Mouse (Mus musculus) intestine, embryonic 16.5 days (tissue): ENCODE measurements around the gene Catsperg1. TPM values are rescaled to one million over a fixed set of nuclear protein-coding genes. Genes with fewer than 3 reads are reported as not detected.
"Not testable (repeated sequence)": the region's sequence is repeated elsewhere in the genome, so short reads cannot be mapped to it uniquely, and the experiment has no call there.

Source experiments
- ATAC-seq: fragments of 200-750 bp; cut with Nextera tagmentation; 2 replicates; pipeline ENCODE4 v1.8.0; 2017; ENCODE audit warnings: moderate TSS enrichment, moderate library complexity
- H3K27ac ChIP-seq: fragments of 300-500 bp; sonication (generic); 2 replicates; pipeline ENCODE4 v1.5.1; 2014; ENCODE audit warnings: mild to moderate bottlenecking, low read length
- H3K27me3 ChIP-seq: fragments of 300-500 bp; sonication (generic); replicated peaks from 2 replicates; pipeline ENCODE4 v1.6.1; 2014; ENCODE audit warnings: low read length, control low read depth, mixed read lengths; ENCODE audit not compliant: control insufficient read depth, insufficient read depth
- H3K36me3 ChIP-seq: fragments of 300-500 bp; sonication (generic); 2 replicates; pipeline ENCODE4 v1.6.1; 2014; ENCODE audit warnings: low read length, control low read depth; ENCODE audit not compliant: control insufficient read depth, insufficient read depth
- H3K4me1 ChIP-seq: fragments of 300-500 bp; sonication (generic); 2 replicates; pipeline ENCODE4 v1.6.1; 2014; ENCODE audit warnings: low read length, control low read depth, mixed read lengths; ENCODE audit not compliant: control insufficient read depth, insufficient read depth
- H3K4me2 ChIP-seq: fragments of 300-500 bp; sonication (generic); 2 replicates; pipeline ENCODE4 v1.6.1; 2014; ENCODE audit warnings: low read depth, low read length, control low read depth
- H3K4me3 ChIP-seq: fragments of 300-500 bp; sonication (generic); 2 replicates; pipeline ENCODE4 v1.5.1; 2014; ENCODE audit warnings: mild to moderate bottlenecking, low read length
- H3K9ac ChIP-seq: fragments of 300-500 bp; sonication (generic); 2 replicates; pipeline ENCODE4 v1.6.1; 2014; ENCODE audit warnings: low read depth, low read length
- H3K9me3 ChIP-seq: fragments of 300-500 bp; sonication (generic); 2 replicates; pipeline ENCODE4 v1.6.1; 2016; ENCODE audit warnings: low read length, control low read depth; ENCODE audit not compliant: control insufficient read depth
- WGBS: fragments of 180-500 bp; shearing (Covaris S2); extraction: QIAGEN DNeasy Blood & Tissue Kit; methylation state at CpG from one replicate; pipeline ENCODE4 v1.1.7; 2014; 5-methylcytosine and 5-hydroxymethylcytosine counted together
- polyA plus RNA-seq: library from polyadenylated mRNA; unstranded; fragments of >200 nt; fragmentation: Nextera tagmentation; extraction: Ambion mirVana; gene quantifications from 2 replicates; pipeline ENCODE4 v1.2.1, GENCODE M21; 2015

The Catsperg1 gene
- polyA plus RNA-seq, 1 experiment from 2014 or later: 0.92 TPM

DNA sequence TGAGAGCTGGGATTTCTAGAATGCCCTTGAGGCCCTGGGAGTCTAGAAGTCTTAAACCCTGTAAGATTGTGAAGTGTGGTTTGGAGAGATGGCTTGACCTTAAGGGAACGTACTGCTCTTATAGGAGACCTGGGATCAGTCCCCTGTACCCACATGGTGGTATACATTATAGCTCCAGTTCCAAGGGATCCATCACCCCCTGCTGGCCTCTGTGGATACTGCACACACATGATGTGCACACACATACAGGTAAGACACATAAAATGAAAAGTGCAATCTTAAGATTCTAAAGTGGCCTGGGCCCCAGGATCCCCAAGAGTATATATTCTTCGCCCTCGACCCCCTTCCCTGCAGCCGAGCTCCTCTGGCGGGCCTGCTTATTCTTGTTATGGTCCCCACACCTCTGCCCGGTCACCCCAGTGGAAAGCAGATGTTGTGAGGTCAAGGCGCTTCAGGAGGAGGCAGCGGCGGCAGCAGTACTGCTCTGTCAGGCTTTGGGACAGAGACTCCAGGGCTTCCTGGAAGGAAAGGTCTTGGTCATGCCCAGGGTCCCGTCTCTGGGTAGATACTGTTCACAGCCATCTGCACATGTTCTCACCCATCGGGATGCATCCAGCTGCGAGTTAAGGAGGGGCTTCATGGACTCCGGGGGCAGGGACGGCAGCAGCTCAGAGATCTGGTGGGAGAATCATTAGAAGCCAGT is 59.7 kb downstream of the Catsperg1 start:
- no peak overlapping the region for H3K4me2 ChIP-seq
- 95% methylated on average over 14 of the region's 14 CpGs for WGBS
- peaks cover 10% of the 10 kb centered on the region for H3K36me3 ChIP-seq
- H3K9me3 ChIP-seq: peaks cover 4% of the 10 kb centered on the region; the same call in 1 of the 2 replicates
- no peaks in the 10 kb centered on the region; the same call in 1 of the 2 replicates for H3K27me3 ChIP-seq
- H3K4me1 ChIP-seq: peaks cover 3% of the 10 kb centered on the region; the same call in 1 of the 2 replicates
- H3K4me3 ChIP-seq: no peak overlapping the region
- no peak overlapping the region for H3K27ac ChIP-seq
- H3K9ac ChIP-seq: no peak overlapping the region
- ATAC-seq: no peak

DNA sequence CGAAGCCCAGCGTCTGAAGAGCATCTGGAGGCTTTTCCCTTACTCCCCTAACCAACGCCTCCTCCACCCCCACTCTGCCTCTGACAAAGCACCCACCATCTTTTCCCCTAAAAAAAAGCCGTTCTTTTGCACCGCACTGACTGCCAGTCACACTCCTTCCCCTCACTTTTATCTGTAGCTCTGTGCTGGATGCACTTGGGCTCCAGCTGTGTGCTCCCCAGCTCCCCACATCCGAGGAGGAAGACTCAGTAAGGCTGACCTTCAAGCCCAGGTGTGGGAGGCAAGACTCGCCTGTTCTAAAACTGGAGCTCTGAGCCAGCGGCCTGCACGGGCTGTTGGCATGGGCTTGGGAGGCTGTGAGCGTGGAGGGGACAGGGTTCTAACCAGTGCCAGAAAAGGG is 62.3 kb downstream of the Catsperg1 start:
- H3K4me2 ChIP-seq: no peak overlapping the region
- H3K27me3 ChIP-seq: no peaks in the 10 kb centered on the region
- peaks cover 10% of the 10 kb centered on the region for H3K36me3 ChIP-seq
- ATAC-seq: no peak
- WGBS: 67% methylated on average over 10 of the region's 10 CpGs
- peaks cover 4% of the 10 kb centered on the region; the same call in 1 of the 2 replicates for H3K9me3 ChIP-seq
- peaks cover 3% of the 10 kb centered on the region; the same call in 1 of the 2 replicates for H3K4me1 ChIP-seq
- no peak overlapping the region for H3K27ac ChIP-seq
- H3K9ac ChIP-seq: no peak overlapping the region
- H3K4me3 ChIP-seq: no peak overlapping the region

DNA sequence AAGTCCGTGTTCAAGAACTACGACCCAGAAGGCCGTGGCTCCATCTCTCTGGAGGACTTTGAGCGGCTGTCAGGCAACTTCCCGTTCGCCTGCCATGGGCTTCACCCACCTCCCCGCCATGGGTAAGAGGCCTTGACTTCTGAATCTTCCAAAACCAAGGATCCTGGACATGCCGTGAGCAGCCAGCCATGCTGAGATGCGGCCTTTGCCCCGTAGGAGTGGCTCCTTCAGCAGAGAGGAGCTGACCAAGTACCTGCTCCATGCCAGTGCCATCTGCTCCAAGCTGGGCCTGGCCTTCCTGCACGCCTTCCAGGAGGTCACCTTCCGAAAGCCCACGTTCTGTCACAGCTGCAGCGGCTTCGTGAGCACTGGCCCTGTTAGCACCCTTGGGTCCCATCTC is 65.1 kb downstream of the Catsperg1 start:
- 92% methylated on average over 15 of the region's 15 CpGs for WGBS
- Histone ChIP-seq H3K9me3 (no peaks in the 10 kb centered on the region), H3K27me3 (no peaks in the 10 kb centered on the region), H3K4me2 (no peak overlapping the region), H3K9ac (no peak overlapping the region), H3K36me3 (peaks cover under 1% of the 10 kb centered on the region; the same call in 1 of the 2 replicates), H3K4me1 (no peaks in the 10 kb centered on the region), H3K4me3 (no peak overlapping the region), H3K27ac (no peak overlapping the region)
- no peak for ATAC-seq

DNA sequence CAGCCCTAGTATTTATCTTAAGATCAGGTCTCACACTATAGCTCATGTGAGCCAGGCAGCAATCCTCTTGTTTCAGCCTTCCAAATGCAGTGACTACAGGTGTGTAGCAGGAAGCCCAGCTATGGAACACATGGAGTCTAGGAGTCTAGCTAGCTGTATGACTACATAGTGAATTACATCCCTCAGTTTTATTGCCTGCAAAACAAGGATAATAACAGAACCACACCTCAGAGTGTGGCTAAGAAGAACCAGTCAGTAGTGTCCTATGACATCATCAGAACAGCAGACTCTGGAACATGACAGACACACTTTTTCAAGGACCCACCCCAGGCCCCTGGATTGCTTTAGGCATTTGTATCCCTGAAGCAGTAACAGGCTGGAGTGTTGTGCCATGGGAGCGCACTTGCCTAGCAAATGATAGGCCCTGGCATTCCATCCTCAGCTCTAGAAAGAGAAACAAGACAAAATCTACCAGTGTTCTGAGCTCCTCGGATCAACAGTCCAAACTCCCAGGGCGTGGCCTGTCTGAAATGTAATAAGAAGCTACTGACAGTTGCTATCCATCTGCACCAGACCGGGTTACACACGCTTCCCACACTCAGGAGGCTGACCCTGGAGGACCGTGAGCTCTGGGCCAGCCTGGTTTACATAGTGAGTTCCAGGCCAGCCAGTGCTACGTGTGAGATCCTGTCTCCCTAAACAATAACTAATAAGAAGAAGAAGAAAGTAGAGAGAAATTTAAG is 67.0 kb downstream of the Catsperg1 start:
- H3K4me1 ChIP-seq: no peaks in the 10 kb centered on the region
- H3K27me3 ChIP-seq: no peaks in the 10 kb centered on the region
- no peak overlapping the region for H3K4me2 ChIP-seq
- H3K9me3 ChIP-seq: no peaks in the 10 kb centered on the region
- no peaks in the 10 kb centered on the region for H3K36me3 ChIP-seq
- peak; percentile 86 for ATAC-seq
- H3K4me3 ChIP-seq: no peak overlapping the region
- H3K27ac ChIP-seq: no peak overlapping the region
- WGBS: 63% methylated on average over 7 of the region's 7 CpGs
- H3K9ac ChIP-seq: no peak overlapping the region

DNA sequence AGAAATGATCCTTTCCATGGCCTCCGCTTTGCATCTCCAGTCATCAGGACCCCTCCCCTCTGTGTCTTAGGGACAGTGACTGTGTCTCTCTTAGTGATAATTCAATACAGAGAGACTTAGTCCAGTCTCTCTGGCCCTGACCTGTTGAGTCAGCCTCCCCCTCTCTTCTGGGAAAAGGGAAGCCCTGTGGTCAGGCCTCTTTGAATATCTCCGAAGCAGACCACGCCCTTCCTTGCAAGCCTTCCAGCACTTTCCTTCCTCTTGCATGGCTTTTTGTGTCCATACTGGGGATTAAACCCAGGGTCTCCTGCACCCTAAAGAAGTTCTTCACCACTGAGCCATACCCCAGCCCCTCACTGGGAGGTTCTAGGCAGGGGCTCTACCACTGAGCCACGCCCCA is 69.8 kb downstream of the Catsperg1 start:
- ATAC-seq: no peak
- Histone ChIP-seq H3K36me3 (no peaks in the 10 kb centered on the region), H3K9ac (no peak overlapping the region), H3K4me3 (no peak overlapping the region), H3K27ac (no peak overlapping the region), H3K27me3 (no peaks in the 10 kb centered on the region), H3K4me1 (no peaks in the 10 kb centered on the region), H3K4me2 (no peak overlapping the region), H3K9me3 (no peaks in the 10 kb centered on the region)
- WGBS: 88% methylated on average over 4 of the region's 4 CpGs

DNA sequence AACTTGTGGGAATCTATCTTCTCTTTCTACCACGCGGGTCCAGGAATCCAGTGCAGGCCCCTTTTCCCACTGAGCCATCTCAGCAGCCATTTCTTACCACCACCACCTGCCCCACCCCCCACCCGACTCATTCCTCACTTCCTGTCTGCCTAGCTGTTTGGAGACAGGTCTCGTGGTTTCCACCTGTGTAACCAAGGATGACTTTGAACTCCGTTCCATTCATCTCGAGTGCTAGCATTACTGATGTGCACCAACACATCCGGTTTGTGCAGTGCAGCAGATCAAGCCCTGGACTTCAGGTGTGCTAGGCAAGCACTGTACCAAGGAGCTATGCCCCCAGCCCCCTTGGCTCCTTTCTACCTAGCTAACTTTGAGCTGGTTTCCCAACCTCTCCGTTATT is 72.4 kb downstream of the Catsperg1 start:
- H3K4me3 ChIP-seq: no peak overlapping the region
- H3K9ac ChIP-seq: no peak overlapping the region
- H3K4me1 ChIP-seq: no peaks in the 10 kb centered on the region
- H3K9me3 ChIP-seq: no peaks in the 10 kb centered on the region
- no peaks in the 10 kb centered on the region for H3K27me3 ChIP-seq
- no peak overlapping the region for H3K4me2 ChIP-seq
- no peak overlapping the region for H3K27ac ChIP-seq
- 77% methylated on average over 8 of the region's 8 CpGs for WGBS
- ATAC-seq: no peak
- no peaks in the 10 kb centered on the region for H3K36me3 ChIP-seq

DNA sequence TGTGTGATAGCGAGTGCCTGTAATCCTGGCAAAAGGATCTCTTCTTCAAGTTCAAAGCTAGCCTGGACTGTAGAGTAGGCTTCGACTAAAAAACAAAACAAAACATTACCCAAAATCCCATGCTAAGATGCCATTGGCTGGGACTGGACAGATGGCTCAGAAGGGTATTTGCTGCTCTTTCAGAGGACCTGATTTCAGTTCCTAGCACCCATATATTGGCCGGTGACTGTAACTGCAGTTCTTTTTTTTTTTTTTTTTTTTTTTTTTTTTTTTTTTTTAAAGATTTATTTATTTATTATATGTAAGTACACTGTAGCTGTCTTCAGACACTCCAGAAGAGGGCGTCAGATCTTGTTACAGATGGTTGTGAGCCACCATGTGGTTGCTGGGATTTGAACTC is 74.6 kb downstream of the Catsperg1 start:
- H3K9ac ChIP-seq, H3K27ac ChIP-seq, H3K27me3 ChIP-seq, ATAC-seq, H3K36me3 ChIP-seq, H3K4me2 ChIP-seq, H3K4me1 ChIP-seq, H3K9me3 ChIP-seq, H3K4me3 ChIP-seq: not testable (repeated sequence)
- WGBS: 89% methylated on average over 3 of the region's 4 CpGs

DNA sequence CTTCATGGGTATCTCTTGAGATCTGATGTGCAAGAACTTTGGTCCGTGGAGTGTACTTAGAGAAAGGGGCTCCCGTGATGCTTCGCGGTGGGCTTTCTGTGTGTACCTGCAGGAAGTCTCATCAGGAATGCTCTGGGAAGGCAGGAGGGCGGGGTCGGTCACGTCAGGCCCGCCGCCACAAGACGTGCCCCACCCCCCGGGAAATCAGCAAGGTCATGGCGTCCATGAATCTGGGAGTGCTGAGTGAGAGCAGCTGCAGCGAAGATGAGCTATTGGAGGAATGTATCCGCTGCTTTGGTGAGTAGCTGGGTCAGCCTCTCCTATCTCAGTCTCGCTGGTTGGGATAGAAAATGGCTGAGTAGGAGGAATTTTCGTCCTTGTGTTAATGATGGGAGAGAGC is 76.4 kb downstream of the Catsperg1 start:
- Histone ChIP-seq H3K9me3 (no peaks in the 10 kb centered on the region), H3K4me2 (no peak overlapping the region), H3K27me3 (no peaks in the 10 kb centered on the region), H3K36me3 (no peaks in the 10 kb centered on the region), H3K27ac (no peak overlapping the region), H3K4me1 (peaks cover 3% of the 10 kb centered on the region), H3K9ac (no peak overlapping the region), H3K4me3 (no peak overlapping the region)
- no peak for ATAC-seq
- WGBS: 37% methylated on average over 16 of the region's 16 CpGs

DNA sequence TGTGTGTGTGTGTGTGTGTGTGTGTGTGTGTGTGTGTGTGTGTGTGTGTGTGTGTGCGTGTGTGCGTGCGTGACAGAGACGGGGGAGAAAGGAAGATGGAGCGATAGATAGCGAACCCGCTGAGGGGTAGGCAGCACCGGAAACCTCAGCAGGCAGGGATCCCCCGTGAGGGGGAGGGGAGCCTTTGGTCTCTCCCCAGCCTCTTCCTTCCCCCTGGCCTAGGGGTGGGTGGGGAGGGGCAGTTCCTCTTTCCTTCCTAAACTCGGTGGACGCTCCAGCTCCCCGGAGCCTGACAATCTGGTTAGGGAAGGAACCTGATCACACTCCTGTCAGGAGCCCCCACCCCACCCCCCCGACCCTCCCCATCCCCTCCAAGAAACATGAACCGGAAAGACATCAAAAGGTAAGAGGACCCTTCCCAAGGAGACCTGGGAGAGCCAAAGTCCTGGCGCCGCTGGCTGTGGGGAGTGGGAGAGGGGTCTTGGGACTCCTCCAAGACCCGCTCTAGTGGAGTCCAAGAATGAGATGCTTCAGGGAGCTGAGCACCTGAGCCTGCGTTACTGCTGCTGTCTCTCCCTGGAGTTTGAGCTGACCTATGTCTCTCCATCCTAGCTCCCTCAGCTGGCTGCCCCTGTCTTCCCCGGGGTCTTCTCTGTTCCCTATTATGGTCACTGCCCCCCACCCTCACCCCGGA is 79.0 kb downstream of the Catsperg1 start, which contains the start of gene Rasgrp4:
TSS of gene Rasgrp4 (plus strand) at position 159 of the 694 bp plus-strand sequence.
- H3K9me3 ChIP-seq: no peaks in the 10 kb centered on the region
- ATAC-seq: 0 out of 2 replicates have a peak, but pooled peaks have one; percentile 46
- no peak within 1 kb of the TSS for H3K27ac ChIP-seq
- peak within 1 kb of the TSS; percentile 48 for H3K4me2 ChIP-seq
- no peaks in the 10 kb centered on the region for H3K27me3 ChIP-seq
- H3K4me1 ChIP-seq: peaks cover 3% of the 10 kb centered on the region
- peak within 1 kb of the TSS; percentile 26 for H3K4me3 ChIP-seq
- no peaks in the 10 kb centered on the region for H3K36me3 ChIP-seq
- WGBS: 3% methylated on average over 16 of the region's 20 CpGs
- peak within 1 kb of the TSS; percentile 48 for H3K9ac ChIP-seq
